Mouse (Mus musculus): ENCODE measurements at regions not wholly inside any gene's neighbourhood (a gene's known extent, or its start where the extent isn't known, plus 50 kb on each side); places are given as distances from the start of the nearest gene placed in this dataset.

- no peak for TF ChIP-seq CTCF (IDR thresholded peaks at IDR 0.05; ENCODE audit: borderline replicate concordance, insufficient read depth, low read depth, low read length)
- no peak for TF ChIP-seq POLR2A (IDR thresholded peaks at IDR 0.05; ENCODE audit: borderline replicate concordance, insufficient read depth, low read length)
- Histone ChIP-seq H3K27ac (ENCODE audit: insufficient read depth, low read length) (no peak overlapping the region), H3K4me3 (replicated peaks; ENCODE audit: insufficient read depth, low read depth, low read length) (no peak overlapping the region), H3K27me3 (ENCODE audit: control insufficient read depth, insufficient read depth, low read length) (no peaks in the 10 kb centered on the region), H3K4me1 (ENCODE audit: control insufficient read depth, insufficient read depth, low read length) (no peaks in the 10 kb centered on the region)
- WGBS: 45% methylated on average over 3 of the region's 3 CpGs
- no peak for DNase-seq
These were observed 572.2 kb downstream of the Phex start for GRCm38 (mm10) chrX:156842926-156843325.

DNA sequence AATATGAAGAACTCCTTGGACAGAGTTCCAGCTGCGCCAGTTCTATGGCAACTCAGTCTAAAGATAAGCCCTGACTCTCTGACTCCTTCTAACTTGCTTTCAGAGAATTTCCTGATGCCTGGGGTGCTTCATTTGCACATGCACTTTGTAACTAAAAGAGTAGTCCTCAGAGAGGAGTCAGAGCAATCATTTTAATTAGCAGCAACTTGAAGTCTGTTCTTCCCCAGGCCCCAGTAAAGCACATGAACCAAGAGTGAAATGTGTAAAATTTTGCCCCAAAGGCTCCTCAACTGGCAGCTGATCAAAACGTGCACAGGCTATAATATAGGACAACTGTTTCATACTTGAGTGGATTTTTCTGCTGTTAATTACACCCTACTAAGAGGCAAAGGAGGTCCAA, 573.8 kb downstream of the Phex start:
- peak in 1 of 2 experiments; percentile 1 for DNase-seq
- no peaks in the 10 kb centered on the region for H3K4me1 ChIP-seq (ENCODE audit: control insufficient read depth, insufficient read depth, low read length)
- 43% methylated on average over 2 of the region's 2 CpGs for WGBS
- H3K4me3 ChIP-seq (replicated peaks; ENCODE audit: insufficient read depth, low read depth, low read length): no peak overlapping the region
- TF ChIP-seq CTCF (IDR thresholded peaks at IDR 0.05; ENCODE audit: borderline replicate concordance, insufficient read depth, low read depth, low read length): no peak
- no peak for TF ChIP-seq POLR2A (IDR thresholded peaks at IDR 0.05; ENCODE audit: borderline replicate concordance, insufficient read depth, low read length)
- H3K27me3 ChIP-seq (ENCODE audit: control insufficient read depth, insufficient read depth, low read length): no peaks in the 10 kb centered on the region
- H3K27ac ChIP-seq (ENCODE audit: insufficient read depth, low read length): no peak overlapping the region

- no peak for DNase-seq
- Histone ChIP-seq H3K27me3 (ENCODE audit: control insufficient read depth, insufficient read depth, low read length) (no peaks in the 10 kb centered on the region), H3K4me3 (replicated peaks; ENCODE audit: insufficient read depth, low read depth, low read length) (no peak overlapping the region), H3K27ac (ENCODE audit: insufficient read depth, low read length) (no peak overlapping the region), H3K4me1 (ENCODE audit: control insufficient read depth, insufficient read depth, low read length) (no peaks in the 10 kb centered on the region)
- TF ChIP-seq CTCF (IDR thresholded peaks at IDR 0.05; ENCODE audit: borderline replicate concordance, insufficient read depth, low read depth, low read length) (no peak), POLR2A (IDR thresholded peaks at IDR 0.05; ENCODE audit: borderline replicate concordance, insufficient read depth, low read length) (no peak)
These were observed 582.9 kb downstream of the Phex start for GRCm38 (mm10) chrX:156832176-156832575.

DNA sequence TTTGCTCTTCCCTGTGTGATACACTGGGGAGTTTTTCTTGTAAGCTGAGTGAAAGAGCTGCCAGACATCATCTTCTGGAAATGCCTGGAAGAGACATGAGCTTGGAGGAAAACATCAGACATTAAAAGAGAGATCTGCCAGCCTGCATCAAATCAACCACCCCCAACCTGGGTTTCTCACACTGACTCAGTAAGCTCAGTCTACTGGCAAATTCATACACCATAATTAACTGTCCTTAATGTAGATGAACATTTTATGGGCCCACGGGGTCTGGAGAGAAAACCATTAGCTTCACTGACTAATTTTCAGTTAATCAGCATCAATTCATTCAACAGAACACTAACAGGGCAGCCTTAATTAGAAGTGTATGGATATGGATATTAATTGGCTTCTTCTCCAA, 608.3 kb downstream of the Phex start:
- H3K27me3 ChIP-seq (ENCODE audit: control insufficient read depth, insufficient read depth, low read length): no peaks in the 10 kb centered on the region
- no peak overlapping the region for H3K27ac ChIP-seq (ENCODE audit: insufficient read depth, low read length)
- DNase-seq: no peak
- H3K4me1 ChIP-seq (ENCODE audit: control insufficient read depth, insufficient read depth, low read length): no peaks in the 10 kb centered on the region
- 32% methylated on average over 1 of the region's 1 CpGs for WGBS
- TF ChIP-seq POLR2A (IDR thresholded peaks at IDR 0.05; ENCODE audit: borderline replicate concordance, insufficient read depth, low read length) (no peak), CTCF (IDR thresholded peaks at IDR 0.05; ENCODE audit: borderline replicate concordance, insufficient read depth, low read depth, low read length) (no peak)
- H3K4me3 ChIP-seq (replicated peaks; ENCODE audit: insufficient read depth, low read depth, low read length): no peak overlapping the region
